Mouse (Mus musculus) liver, embryonic 13.5 days (tissue): ENCODE measurements at regions not wholly inside any gene's neighbourhood (a gene's known extent, or its start where the extent isn't known, plus 50 kb on each side); places are given as distances from the start of the nearest gene placed in this dataset.
A peak's percentile ranks its signal among the peaks of the same experiment; 100 is the strongest.
"Not testable (repeated sequence)": the region's sequence is repeated elsewhere in the genome, so short reads cannot be mapped to it uniquely, and the experiment has no call there.

Experiments used
- ATAC-seq: fragments of 200-750 bp; cut with Nextera tagmentation; 2 replicates; pipeline ENCODE4 v1.8.0; 2017; ENCODE audit warnings: low read depth, mild to moderate bottlenecking, moderate number of reproducible peaks, moderate library complexity
- DNase-seq: peaks from one replicate; pipeline ENCODE4 v3.0.0; 2022
- H3K27ac ChIP-seq: fragments of 300-500 bp; sonication (generic); 2 replicates; pipeline ENCODE4 v1.5.1; 2015; ENCODE audit warnings: moderate library complexity, mild to moderate bottlenecking, inconsistent platforms
- H3K27me3 ChIP-seq: fragments of 300-500 bp; sonication (generic); 2 replicates; pipeline ENCODE4 v1.6.1; 2015; ENCODE audit warnings: mild to moderate bottlenecking, inconsistent platforms
- H3K36me3 ChIP-seq: fragments of 300-500 bp; sonication (generic); 2 replicates; pipeline ENCODE4 v1.6.1; 2015; ENCODE audit warnings: mild to moderate bottlenecking, inconsistent platforms
- H3K4me1 ChIP-seq: fragments of 300-500 bp; sonication (generic); replicated peaks from 2 replicates; pipeline ENCODE4 v1.6.1; 2015; ENCODE audit warnings: inconsistent platforms
- H3K4me2 ChIP-seq: fragments of 300-500 bp; sonication (generic); 2 replicates; pipeline ENCODE4 v1.6.1; 2015; ENCODE audit warnings: inconsistent platforms, mild to moderate bottlenecking, moderate library complexity
- H3K4me3 ChIP-seq: fragments of 300-500 bp; sonication (generic); replicated peaks from 2 replicates; pipeline ENCODE4 v1.5.1; 2015; ENCODE audit warnings: mild to moderate bottlenecking, inconsistent platforms
- H3K9ac ChIP-seq: fragments of 300-500 bp; sonication (generic); 2 replicates; pipeline ENCODE4 v1.6.1; 2015; ENCODE audit warnings: mild to moderate bottlenecking, inconsistent platforms
- H3K9me3 ChIP-seq: fragments of 300-500 bp; sonication (generic); replicated peaks from 2 replicates; pipeline ENCODE4 v1.6.1; 2016; ENCODE audit warnings: inconsistent platforms
- WGBS: fragments of 180-500 bp; shearing (Covaris S2); methylation state at CpG from one replicate; pipeline ENCODE4 v1.1.7; 2015; ENCODE audit not compliant: insufficient replicate concordance; 5-methylcytosine and 5-hydroxymethylcytosine counted together

DNA sequence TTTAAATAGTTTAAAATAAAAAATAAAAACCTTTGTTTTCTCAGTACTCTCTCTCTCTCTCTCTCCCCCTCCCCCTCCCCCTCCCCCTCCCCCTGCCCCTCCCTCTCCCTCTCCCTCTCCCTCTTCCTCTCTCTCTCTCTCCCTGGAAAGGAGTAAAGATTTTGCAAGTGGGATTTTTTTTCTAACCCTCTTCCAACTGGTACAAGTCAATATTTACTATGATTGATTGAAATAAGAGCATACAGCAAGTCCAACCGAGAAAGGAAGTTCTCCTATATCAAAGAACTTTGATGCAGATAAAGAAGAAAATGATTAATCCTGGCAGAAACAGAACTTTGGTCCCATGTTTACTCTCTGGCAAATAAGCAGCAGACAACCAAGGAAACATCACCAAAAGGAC, 89.0 kb upstream of the Reln start:
- Histone ChIP-seq H3K27ac (no peak overlapping the region), H3K4me3 (no peak overlapping the region), H3K9ac (no peak overlapping the region), H3K36me3 (no peaks in the 10 kb centered on the region), H3K4me2 (no peak overlapping the region), H3K27me3 (no peaks in the 10 kb centered on the region), H3K4me1 (no peaks in the 10 kb centered on the region; the same call in 1 of the 2 replicates), H3K9me3 (no peaks in the 10 kb centered on the region)
- DNase-seq (no peak), ATAC-seq (peak; percentile 43)
- WGBS: 38% methylated on average over 1 of the region's 1 CpGs

DNA sequence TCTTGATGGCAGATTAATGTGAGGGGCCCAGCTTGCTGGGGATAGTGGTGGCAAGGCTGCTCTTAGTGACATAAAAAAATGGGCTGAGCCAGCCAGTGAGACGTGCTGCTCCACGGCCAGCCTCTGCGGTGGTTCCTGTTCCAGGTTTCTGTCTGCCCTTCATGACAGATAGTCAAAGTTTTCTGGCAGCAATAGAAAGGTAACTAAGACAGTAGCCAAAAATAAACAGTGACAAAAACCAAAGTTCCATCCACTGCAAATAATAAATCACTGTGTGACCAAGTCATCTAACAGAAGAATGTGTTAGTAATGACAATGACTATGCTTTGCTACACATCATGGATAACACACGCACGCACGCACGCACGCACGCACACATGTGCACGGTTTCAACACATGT, 87.2 kb upstream of the Reln start:
- H3K4me2 ChIP-seq: no peak overlapping the region
- H3K9me3 ChIP-seq: no peaks in the 10 kb centered on the region
- H3K27ac ChIP-seq: no peak overlapping the region
- H3K4me1 ChIP-seq: no peaks in the 10 kb centered on the region; the same call in 1 of the 2 replicates
- no peak overlapping the region for H3K9ac ChIP-seq
- no peak for DNase-seq
- no peaks in the 10 kb centered on the region for H3K36me3 ChIP-seq
- H3K27me3 ChIP-seq: no peaks in the 10 kb centered on the region
- 80% methylated on average over 10 of the region's 10 CpGs for WGBS
- ATAC-seq: no peak
- no peak overlapping the region for H3K4me3 ChIP-seq

DNA sequence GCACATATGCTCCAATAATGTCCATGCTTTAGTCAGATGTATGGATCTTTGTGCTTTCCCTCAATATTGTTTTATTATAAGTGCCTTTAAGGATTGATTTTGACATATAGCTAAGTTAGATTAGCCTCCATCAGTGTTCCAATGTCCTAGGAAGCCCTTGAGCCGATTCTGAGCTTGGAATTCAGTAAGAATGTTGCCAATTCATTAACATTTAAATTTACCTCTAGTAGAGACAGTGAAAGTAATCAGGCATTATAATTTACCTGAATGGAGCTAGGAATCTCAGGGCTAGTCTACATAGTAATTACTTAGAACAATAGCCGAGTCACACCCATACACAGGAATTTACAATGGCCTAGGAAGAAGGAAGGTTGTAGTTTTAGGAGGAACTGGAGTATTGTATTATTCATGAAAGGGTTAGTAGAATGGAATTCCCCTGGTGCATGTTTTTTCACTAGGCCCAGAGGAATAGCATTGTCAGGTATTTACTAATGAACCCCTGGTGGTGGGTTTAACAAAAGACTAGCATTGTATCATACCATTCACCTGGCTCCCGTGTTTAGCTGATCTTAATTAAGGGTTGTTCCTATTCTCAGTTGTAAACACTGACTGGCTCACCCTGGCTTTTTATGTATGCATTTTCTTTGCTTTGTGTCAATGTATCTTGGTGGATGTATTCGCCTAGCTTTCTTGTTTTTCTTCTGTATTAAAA, 81.4 kb upstream of the Reln start:
- H3K9ac ChIP-seq, H3K36me3 ChIP-seq, H3K4me1 ChIP-seq, H3K27me3 ChIP-seq, ATAC-seq, H3K4me2 ChIP-seq, DNase-seq, H3K4me3 ChIP-seq, H3K27ac ChIP-seq, H3K9me3 ChIP-seq: not testable (repeated sequence)
- 58% methylated on average over 4 of the region's 4 CpGs for WGBS

DNA sequence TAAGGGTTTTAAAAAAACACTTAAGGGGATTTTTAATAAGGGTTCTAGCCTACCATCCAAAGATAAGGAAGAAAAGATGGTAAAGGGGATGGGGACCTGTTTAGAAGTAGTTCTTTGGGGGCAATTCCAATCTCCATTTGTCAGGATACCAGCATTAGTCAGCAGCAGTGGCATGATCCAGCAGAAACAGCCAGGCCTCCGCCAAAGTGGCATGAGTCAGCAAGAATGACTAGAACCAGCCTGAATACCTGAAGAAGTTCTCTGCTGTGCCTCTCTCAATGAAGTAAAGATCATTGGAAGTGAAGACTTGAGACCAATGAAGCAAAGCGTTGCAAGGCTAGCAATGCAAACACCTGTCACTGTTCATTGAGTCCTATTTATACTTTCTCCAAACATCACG, 71.5 kb upstream of the Reln start:
- peaks cover 5% of the 10 kb centered on the region; the same call in 1 of the 2 replicates for H3K9me3 ChIP-seq
- no peak overlapping the region for H3K9ac ChIP-seq
- no peaks in the 10 kb centered on the region for H3K27me3 ChIP-seq
- H3K4me1 ChIP-seq: no peaks in the 10 kb centered on the region
- no peak overlapping the region for H3K4me2 ChIP-seq
- H3K36me3 ChIP-seq: no peaks in the 10 kb centered on the region
- no peak overlapping the region for H3K27ac ChIP-seq
- DNase-seq (peak; percentile 41), ATAC-seq (no peak)
- no peak overlapping the region for H3K4me3 ChIP-seq
- 68% methylated on average over 3 of the region's 3 CpGs for WGBS

DNA sequence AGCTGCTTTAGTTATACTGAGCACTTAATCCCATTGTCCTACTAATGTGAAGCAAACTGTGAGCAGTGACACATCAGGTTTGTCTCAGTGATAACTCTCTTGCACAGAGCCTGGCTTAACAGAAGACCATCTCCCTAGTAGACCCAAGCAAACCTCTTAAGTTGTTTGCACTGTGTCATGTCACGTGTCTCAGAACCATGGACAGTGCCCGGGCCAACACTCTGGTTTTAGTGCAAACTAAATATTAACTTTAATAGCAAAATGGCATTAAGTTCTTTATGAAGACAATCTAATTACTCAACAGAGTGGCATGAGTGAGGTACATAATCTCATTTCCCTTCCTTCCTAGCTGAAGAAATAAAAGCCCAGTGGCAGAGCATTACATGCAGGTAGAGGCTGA, 54.6 kb upstream of the Reln start:
- no peak for DNase-seq
- H3K9me3 ChIP-seq: no peaks in the 10 kb centered on the region
- H3K9ac ChIP-seq: no peak overlapping the region
- H3K27ac ChIP-seq: no peak overlapping the region
- no peaks in the 10 kb centered on the region for H3K4me1 ChIP-seq
- H3K27me3 ChIP-seq: no peaks in the 10 kb centered on the region
- no peak overlapping the region for H3K4me3 ChIP-seq
- 47% methylated on average over 2 of the region's 2 CpGs for WGBS
- no peak overlapping the region for H3K4me2 ChIP-seq
- no peaks in the 10 kb centered on the region for H3K36me3 ChIP-seq
- ATAC-seq: no peak
